Comparison of ENCODE assay signal across 8 mouse cellular contexts in genomic region chr10:24712367-24712761, GRCm38 (mm10). TPM values are rescaled to one million over a fixed set of nuclear protein-coding genes. Genes with fewer than 3 reads are reported as not detected.
DNase-seq lines count a peak whose midpoint lies in the region; ATAC-seq and TF ChIP-seq lines count a peak whose summit lies in the region.

No protein-coding gene starts in this region.

- peak overlapping the region; percentile 98 for H3K4me2 ChIP-seq in liver, postnatal 0 days (ENCODE audit: low read depth, low read length)

- no peak for TF ChIP-seq EP300 in liver, postnatal 0 days (IDR thresholded peaks at IDR 0.05; ENCODE audit: low read depth)

- peaks cover 14% of the 10 kb centered on the region for H3K4me1 ChIP-seq in erythroblast, embryonic 14.5 days (ENCODE audit: control insufficient read depth)
- H3K4me1 ChIP-seq in liver, postnatal 0 days (ENCODE audit: insufficient read depth): peaks cover 10% of the 10 kb centered on the region; the same call in 1 of the 2 replicates

- no peak overlapping the region for H3K27ac ChIP-seq in liver, postnatal 0 days (ENCODE audit: low read depth)

- H3K4me3 ChIP-seq in erythroblast, embryonic 14.5 days (replicated peaks): peak overlapping the region; percentile 69
- H3K4me3 ChIP-seq in liver, postnatal 0 days (ENCODE audit: low read depth, low read length): peak overlapping the region; percentile 72

- no peaks in the 10 kb centered on the region for H3K36me3 ChIP-seq in erythroblast, embryonic 14.5 days (ENCODE audit: control insufficient read depth)
- H3K36me3 ChIP-seq in liver, postnatal 0 days (replicated peaks; ENCODE audit: insufficient read depth, low read length): no peaks in the 10 kb centered on the region

- peak overlapping the region; percentile 70 for H3K9ac ChIP-seq in liver, postnatal 0 days (replicated peaks)

- DNase-seq in CD4-positive, CD25-positive, alpha-beta regulatory T cell, adult 2 months (ENCODE audit: low read depth, low spot score): peak; percentile 47
- no peak for DNase-seq in liver, postnatal 0 days
- DNase-seq in cerebellum, adult 9-10 months: no peak
- DNase-seq in gastrocnemius, postnatal 4 days (ENCODE audit: low spot score in 2 of 2): no peak
- no peak for DNase-seq in retina, postnatal 1 day

- ATAC-seq in erythroblast, adult 5-6 weeks (replicated peaks; ENCODE audit: low FRiP score, poor library complexity, severe bottlenecking): no peak
- ATAC-seq in granulocyte monocyte progenitor cell, adult 5-6 weeks (replicated peaks; ENCODE audit: poor library complexity, severe bottlenecking): peak; percentile 15; the same call in 1 of the 2 replicates
- ATAC-seq in liver, postnatal 0 days: peak; percentile 18

- H3K27me3 ChIP-seq in erythroblast, embryonic 14.5 days (ENCODE audit: control insufficient read depth): peaks cover 27% of the 10 kb centered on the region
- H3K27me3 ChIP-seq in liver, postnatal 0 days (ENCODE audit: insufficient read depth, low read length): no peaks in the 10 kb centered on the region

- 7% methylated on average over 15 of the region's 15 CpGs for WGBS in liver, postnatal 0 days (ENCODE audit: insufficient replicate concordance)

- no peak for TF ChIP-seq CTCF in liver, postnatal 0 days (IDR thresholded peaks at IDR 0.05; ENCODE audit: low read depth)

- H3K9me3 ChIP-seq in erythroblast, embryonic 14.5 days (ENCODE audit: control insufficient read depth, low read length): no peaks in the 10 kb centered on the region
- no peaks in the 10 kb centered on the region for H3K9me3 ChIP-seq in liver, postnatal 0 days (ENCODE audit: low read length)

RNA-seq across cellular contexts. Expression of gene Enpp1, which starts 0.4 kb away (rescaled TPM):
- polyA plus RNA-seq in erythroblast, embryonic 14.5 days (2012): 0.02 TPM in 1 of 2 replicates, not detected in the other
- total RNA-seq in erythroblast, adult 5-6 weeks (2015; ENCODE audit: low replicate concordance): 0.38 and 0.42 TPM in 2 replicates
- total RNA-seq in erythroblast, adult 5-6 weeks (2017; ENCODE audit: low replicate concordance): 0.09 and 0.70 TPM in 2 replicates
- 1.6 and 2.5 TPM in 2 replicates for total RNA-seq in granulocyte monocyte progenitor cell, adult 5-6 weeks (2014; fragmentation: Nextera tagmentation)
- total RNA-seq in granulocyte monocyte progenitor cell, adult 5-6 weeks (2017): 1.9 and 3.7 TPM in 2 replicates
- 2.9 TPM in 2 replicates for polyA plus RNA-seq in liver, postnatal 0 days (2015; fragmentation: Nextera tagmentation; extraction: Ambion mirVana)
- 1 to 10 TPM; 8.0 to 9.7 TPM for total RNA-seq in gastrocnemius, postnatal 4 days (2021)
